Comparison of ENCODE assay signal across 8 mouse cellular contexts in genomic region chr1:58503793-58504370, GRCm38 (mm10). TPM values are rescaled to one million over a fixed set of nuclear protein-coding genes. Genes with fewer than 3 reads are reported as not detected.
DNase-seq lines count a peak whose midpoint lies in the region; ATAC-seq lines count a peak whose summit lies in the region.

No protein-coding gene starts in this region.

- H3K4me2 ChIP-seq in lung, embryonic 15.5 days: peak overlapping the region; percentile 79
- H3K4me2 ChIP-seq in intestine, embryonic 16.5 days (ENCODE audit: low read depth, low read length): peak overlapping the region; percentile 77
- peak overlapping the region; percentile 94 for H3K4me2 ChIP-seq in neural tube, embryonic 15.5 days

- H3K27ac ChIP-seq in lung, embryonic 15.5 days: peak overlapping the region; percentile 81
- peak overlapping the region; percentile 93 for H3K27ac ChIP-seq in embryonic facial prominence, embryonic 10.5 days (replicated peaks)
- H3K27ac ChIP-seq in intestine, embryonic 16.5 days (ENCODE audit: low read length): peak overlapping the region; percentile 79; the same call in 1 of the 2 replicates
- H3K27ac ChIP-seq in neural tube, embryonic 15.5 days (replicated peaks): peak overlapping the region; percentile 89

- H3K4me3 ChIP-seq in lung, embryonic 15.5 days: peak overlapping the region; percentile 89
- H3K4me3 ChIP-seq in embryonic facial prominence, embryonic 10.5 days: peak overlapping the region; percentile 99
- H3K4me3 ChIP-seq in intestine, embryonic 16.5 days (ENCODE audit: low read length): peak overlapping the region; percentile 90
- peak overlapping the region; percentile 99 for H3K4me3 ChIP-seq in neural tube, embryonic 15.5 days (replicated peaks)

- DNase-seq in lung, postnatal 4 days: no peak
- peak; percentile 8 for DNase-seq in embryonic facial prominence, embryonic 10.5 days (ENCODE audit: low spot score)
- DNase-seq in gastrocnemius, postnatal 25 days: no peak
- no peak for DNase-seq in layer of hippocampus, adult 9-10 months (ENCODE audit: low spot score)
- DNase-seq in B cell, adult 2 months: no peak

- WGBS in lung, embryonic 15.5 days: 18% methylated on average over 9 of the region's 9 CpGs
- 37% methylated on average over 9 of the region's 9 CpGs for WGBS in embryonic facial prominence, embryonic 10.5 days
- 26% methylated on average over 9 of the region's 9 CpGs for WGBS in intestine, embryonic 16.5 days
- 28% methylated on average over 9 of the region's 9 CpGs for WGBS in neural tube, embryonic 15.5 days

- no peak for ATAC-seq in lung, embryonic 15.5 days (ENCODE audit: borderline replicate concordance, extremely low read depth, low FRiP score, low TSS enrichment)
- no peak for ATAC-seq in intestine, embryonic 16.5 days
- ATAC-seq in neural tube, embryonic 15.5 days (ENCODE audit: low FRiP score): no peak

- H3K9me3 ChIP-seq in lung, embryonic 15.5 days: peaks cover 26% of the 10 kb centered on the region; the same call in 1 of the 2 replicates
- peaks cover 33% of the 10 kb centered on the region for H3K9me3 ChIP-seq in embryonic facial prominence, embryonic 10.5 days
- peaks cover 13% of the 10 kb centered on the region for H3K9me3 ChIP-seq in intestine, embryonic 16.5 days (ENCODE audit: control insufficient read depth, low read length)
- peaks cover 9% of the 10 kb centered on the region; the same call in 1 of the 2 replicates for H3K9me3 ChIP-seq in neural tube, embryonic 15.5 days (replicated peaks)

- peak overlapping the region; percentile 81 for H3K9ac ChIP-seq in lung, embryonic 15.5 days
- peak overlapping the region; percentile 92 for H3K9ac ChIP-seq in intestine, embryonic 16.5 days (ENCODE audit: low read depth, low read length)
- peak overlapping the region; percentile 84 for H3K9ac ChIP-seq in neural tube, embryonic 15.5 days (replicated peaks)

- peaks cover 13% of the 10 kb centered on the region for H3K4me1 ChIP-seq in lung, embryonic 15.5 days
- H3K4me1 ChIP-seq in embryonic facial prominence, embryonic 10.5 days: peaks cover 17% of the 10 kb centered on the region
- peaks cover 7% of the 10 kb centered on the region; the same call in 1 of the 2 replicates for H3K4me1 ChIP-seq in intestine, embryonic 16.5 days (ENCODE audit: control insufficient read depth, insufficient read depth, low read length)
- peaks cover 25% of the 10 kb centered on the region for H3K4me1 ChIP-seq in neural tube, embryonic 15.5 days

- no peaks in the 10 kb centered on the region for H3K27me3 ChIP-seq in lung, embryonic 15.5 days
- H3K27me3 ChIP-seq in embryonic facial prominence, embryonic 10.5 days (replicated peaks; ENCODE audit: low read depth, poor library complexity, severe bottlenecking): no peaks in the 10 kb centered on the region
- H3K27me3 ChIP-seq in intestine, embryonic 16.5 days (replicated peaks; ENCODE audit: control insufficient read depth, insufficient read depth, low read length): no peaks in the 10 kb centered on the region
- no peaks in the 10 kb centered on the region for H3K27me3 ChIP-seq in neural tube, embryonic 15.5 days (replicated peaks)

- H3K36me3 ChIP-seq in lung, embryonic 15.5 days: peaks cover 30% of the 10 kb centered on the region
- H3K36me3 ChIP-seq in embryonic facial prominence, embryonic 10.5 days (replicated peaks): peaks cover 53% of the 10 kb centered on the region
- 0 out of 2 replicates have a peak, but pooled peaks cover 2% of the 10 kb centered on the region for H3K36me3 ChIP-seq in intestine, embryonic 16.5 days (ENCODE audit: control insufficient read depth, insufficient read depth, low read length)
- peaks cover 20% of the 10 kb centered on the region for H3K36me3 ChIP-seq in neural tube, embryonic 15.5 days

RNA-seq across cellular contexts. Expression of gene Orc2, which starts 1.0 kb away (rescaled TPM):
- 26.9 and 30.3 TPM in 2 replicates for polyA plus RNA-seq in lung, embryonic 15.5 days (2015; fragmentation: Nextera tagmentation; extraction: Ambion mirVana)
- polyA plus RNA-seq in embryonic facial prominence, embryonic 10.5 days (2016; fragmentation: Nextera tagmentation; extraction: Ambion mirVana): 52.3 and 54.8 TPM in 2 replicates
- polyA plus RNA-seq in intestine, embryonic 16.5 days (2015; fragmentation: Nextera tagmentation; extraction: Ambion mirVana): 14.6 and 20.3 TPM in 2 replicates
- 20.2 and 23.1 TPM in 2 replicates for polyA plus RNA-seq in neural tube, embryonic 15.5 days (2015; fragmentation: Nextera tagmentation; extraction: Ambion mirVana)
- 10 to 100 TPM; 10.1 to 11.4 TPM for total RNA-seq in gastrocnemius, postnatal 25 days (2021)

RNA-seq across cellular contexts. Expression of gene Ppil3, which starts 58.6 kb away (rescaled TPM):
- polyA plus RNA-seq in lung, embryonic 15.5 days (2015; fragmentation: Nextera tagmentation; extraction: Ambion mirVana): 49.2 and 54.9 TPM in 2 replicates
- polyA plus RNA-seq in embryonic facial prominence, embryonic 10.5 days (2016; fragmentation: Nextera tagmentation; extraction: Ambion mirVana): 63.3 and 69.2 TPM in 2 replicates
- polyA plus RNA-seq in intestine, embryonic 16.5 days (2015; fragmentation: Nextera tagmentation; extraction: Ambion mirVana): 40.9 and 53.6 TPM in 2 replicates
- 53.5 and 54.6 TPM in 2 replicates for polyA plus RNA-seq in neural tube, embryonic 15.5 days (2015; fragmentation: Nextera tagmentation; extraction: Ambion mirVana)
- total RNA-seq in gastrocnemius, postnatal 25 days (2021): 10 to 100 TPM; 17.2 to 17.8 TPM

RNA-seq across cellular contexts. Expression of gene Nif3l1, which starts 58.9 kb away (rescaled TPM):
- polyA plus RNA-seq in lung, embryonic 15.5 days (2015; fragmentation: Nextera tagmentation; extraction: Ambion mirVana): 40.4 and 42.4 TPM in 2 replicates
- 76.9 and 78.4 TPM in 2 replicates for polyA plus RNA-seq in embryonic facial prominence, embryonic 10.5 days (2016; fragmentation: Nextera tagmentation; extraction: Ambion mirVana)
- polyA plus RNA-seq in intestine, embryonic 16.5 days (2015; fragmentation: Nextera tagmentation; extraction: Ambion mirVana): 35.6 and 37.7 TPM in 2 replicates
- 47.2 and 48.4 TPM in 2 replicates for polyA plus RNA-seq in neural tube, embryonic 15.5 days (2015; fragmentation: Nextera tagmentation; extraction: Ambion mirVana)
- 1 to 10 TPM; 6.8 to 8.5 TPM for total RNA-seq in gastrocnemius, postnatal 25 days (2021)
